Mouse (Mus musculus): Measurements from ENCODE around the gene U2af2. TPM values are rescaled to one million over a fixed set of nuclear protein-coding genes. Genes with fewer than 3 reads are reported as not detected.

U2af2 gene
- polyA plus RNA-seq, 1 experiment from 2014 or later: 155 TPM

DNA sequence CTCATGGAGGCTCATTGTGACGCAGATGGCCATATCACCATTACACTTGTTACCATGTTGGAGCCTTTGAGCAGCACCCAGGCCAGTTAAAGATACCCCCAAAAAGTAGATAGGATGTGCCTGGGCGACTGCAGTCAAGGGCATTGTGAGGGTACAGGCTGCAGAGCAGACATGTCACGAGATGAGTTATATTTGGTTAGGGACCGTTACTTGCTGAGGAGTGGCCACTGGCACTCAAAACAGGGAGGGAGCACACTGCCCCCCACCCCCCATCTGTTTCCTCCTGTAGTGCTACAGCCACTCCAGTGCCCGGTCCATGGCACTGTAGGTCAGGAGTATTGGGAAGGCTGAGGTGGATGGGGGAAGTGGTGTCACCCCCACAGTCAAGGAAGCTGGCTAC lies 36.8 kb downstream of the U2af2 start:
- Histone ChIP-seq H3K4me1 (no peaks in the 10 kb centered on the region), H3K9me3 (no peaks in the 10 kb centered on the region), H3K9ac (no peak overlapping the region), H3K4me2 (no peak overlapping the region), H3K36me3 (peaks cover 56% of the 10 kb centered on the region), H3K27ac (no peak overlapping the region), H3K27me3 (no peaks in the 10 kb centered on the region), H3K4me3 (no peak overlapping the region)
- ATAC-seq (ENCODE audit: insufficient number of reproducible peaks, insufficient read depth, low FRiP score, low TSS enrichment, low read depth): no peak
- WGBS: 93% methylated on average over 5 of the region's 5 CpGs

DNA sequence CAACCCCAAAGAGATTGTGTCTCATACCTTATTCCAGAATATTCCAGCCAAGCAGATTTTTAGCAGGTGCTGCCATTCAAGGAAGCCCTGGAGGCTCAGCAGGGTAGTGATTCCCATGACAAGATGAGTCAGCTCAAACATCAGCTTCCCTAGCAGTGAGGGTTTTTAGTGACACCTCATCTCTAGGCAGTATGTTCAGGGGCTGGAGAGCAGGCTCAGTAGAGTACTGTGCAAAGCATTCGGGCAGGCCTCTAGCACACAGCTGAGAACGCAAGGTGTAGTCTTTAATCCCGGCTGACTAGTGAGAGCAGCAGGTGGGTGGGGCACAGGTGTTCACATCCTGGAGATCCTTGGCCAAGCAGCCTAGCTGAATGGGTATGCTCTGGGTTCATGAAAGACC lies 37.9 kb downstream of the U2af2 start:
- no peak overlapping the region for H3K9ac ChIP-seq
- ATAC-seq (ENCODE audit: insufficient number of reproducible peaks, insufficient read depth, low FRiP score, low TSS enrichment, low read depth): no peak
- 74% methylated on average over 3 of the region's 3 CpGs for WGBS
- H3K27me3 ChIP-seq: no peaks in the 10 kb centered on the region
- peaks cover 45% of the 10 kb centered on the region for H3K36me3 ChIP-seq
- H3K4me2 ChIP-seq: no peak overlapping the region
- H3K27ac ChIP-seq: no peak overlapping the region
- H3K4me3 ChIP-seq: no peak overlapping the region
- H3K4me1 ChIP-seq: no peaks in the 10 kb centered on the region
- H3K9me3 ChIP-seq: no peaks in the 10 kb centered on the region

DNA sequence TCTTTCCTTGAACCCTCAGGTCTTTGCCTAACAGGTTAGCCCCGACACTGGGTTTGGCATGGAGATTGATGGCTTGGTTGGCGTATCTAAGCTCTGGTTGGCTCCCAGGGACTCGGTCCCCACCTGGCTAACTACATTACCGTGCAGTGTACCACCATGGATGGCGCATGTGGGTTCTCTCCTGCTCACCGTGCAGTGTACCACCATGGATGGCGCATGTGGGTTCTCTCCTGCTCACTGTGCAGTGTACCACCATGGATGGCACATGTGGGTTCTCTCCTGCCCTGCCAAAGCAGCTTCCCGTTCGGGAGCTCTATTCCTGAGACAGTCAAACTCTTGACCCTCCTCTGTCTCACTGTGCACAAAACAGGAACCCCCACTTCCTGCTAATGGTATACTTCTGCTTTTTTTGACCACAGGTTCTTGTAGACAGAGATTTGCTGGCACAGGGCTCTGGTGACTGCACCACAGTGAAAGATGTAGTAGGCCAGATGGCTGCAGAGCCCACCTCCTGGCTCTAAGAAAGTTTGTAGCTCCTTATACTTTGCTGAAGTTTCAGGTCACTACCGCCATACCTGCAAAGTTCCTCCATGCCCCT lies 39.2 kb downstream of the U2af2 start:
- ATAC-seq (ENCODE audit: insufficient number of reproducible peaks, insufficient read depth, low FRiP score, low TSS enrichment, low read depth): no peak
- Histone ChIP-seq H3K27me3 (no peaks in the 10 kb centered on the region), H3K4me1 (no peaks in the 10 kb centered on the region), H3K9me3 (no peaks in the 10 kb centered on the region), H3K27ac (no peak overlapping the region), H3K36me3 (peaks cover 32% of the 10 kb centered on the region), H3K4me3 (no peak overlapping the region), H3K4me2 (no peak overlapping the region), H3K9ac (no peak overlapping the region)
- 85% methylated on average over 10 of the region's 10 CpGs for WGBS

DNA sequence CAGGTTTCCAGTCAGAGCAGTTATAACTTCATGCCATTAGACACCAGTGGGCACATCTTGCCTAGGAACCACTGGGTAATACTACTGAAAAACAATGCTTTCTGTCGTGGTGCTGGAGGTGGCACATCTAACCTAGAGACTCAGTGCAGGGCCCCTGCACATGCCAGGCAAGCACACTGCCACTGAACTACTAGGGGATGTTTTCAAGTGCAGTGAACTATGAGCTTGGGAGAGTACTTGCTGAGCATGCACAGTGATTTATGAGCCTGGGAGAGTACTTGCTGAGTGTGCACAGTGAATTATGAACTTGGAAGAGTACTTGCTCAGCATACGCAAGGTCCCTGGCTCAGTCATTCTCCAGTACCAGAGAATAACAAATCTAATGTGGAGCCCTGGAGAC lies 40.6 kb downstream of the U2af2 start:
- H3K36me3 ChIP-seq: peaks cover 18% of the 10 kb centered on the region
- 81% methylated on average over 2 of the region's 2 CpGs for WGBS
- ATAC-seq (ENCODE audit: insufficient number of reproducible peaks, insufficient read depth, low FRiP score, low TSS enrichment, low read depth): no peak
- H3K4me3 ChIP-seq: no peak overlapping the region
- H3K27ac ChIP-seq: no peak overlapping the region
- no peak overlapping the region for H3K4me2 ChIP-seq
- no peaks in the 10 kb centered on the region for H3K9me3 ChIP-seq
- no peaks in the 10 kb centered on the region for H3K27me3 ChIP-seq
- H3K9ac ChIP-seq: no peak overlapping the region
- H3K4me1 ChIP-seq: no peaks in the 10 kb centered on the region

DNA sequence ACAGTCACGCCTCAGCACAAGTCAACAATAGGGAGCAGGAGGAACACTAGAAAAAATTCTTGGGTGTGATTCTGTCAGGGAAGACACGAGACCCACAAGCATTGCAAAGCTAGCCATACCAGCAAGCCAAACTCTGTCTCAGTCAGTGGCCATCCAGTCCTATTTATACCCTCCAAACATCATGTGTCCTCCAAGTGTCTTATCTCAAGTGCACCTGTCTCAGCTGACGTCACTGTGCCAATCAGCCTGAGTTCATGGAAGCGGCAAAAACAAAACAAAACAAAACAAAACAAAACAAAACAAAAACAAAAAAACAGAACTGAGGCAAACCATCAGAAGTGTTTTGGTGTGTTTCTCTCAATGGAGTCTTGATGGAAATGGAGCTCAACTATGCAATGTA lies 46.3 kb downstream of the U2af2 start:
- Histone ChIP-seq H3K9ac (no peak overlapping the region), H3K27ac (no peak overlapping the region), H3K4me3 (no peak overlapping the region), H3K9me3 (no peaks in the 10 kb centered on the region), H3K4me1 (peaks cover 10% of the 10 kb centered on the region), H3K4me2 (no peak overlapping the region), H3K36me3 (no peaks in the 10 kb centered on the region), H3K27me3 (no peaks in the 10 kb centered on the region)
- ATAC-seq (ENCODE audit: insufficient number of reproducible peaks, insufficient read depth, low FRiP score, low TSS enrichment, low read depth): no peak
- WGBS: 86% methylated on average over 4 of the region's 4 CpGs

DNA sequence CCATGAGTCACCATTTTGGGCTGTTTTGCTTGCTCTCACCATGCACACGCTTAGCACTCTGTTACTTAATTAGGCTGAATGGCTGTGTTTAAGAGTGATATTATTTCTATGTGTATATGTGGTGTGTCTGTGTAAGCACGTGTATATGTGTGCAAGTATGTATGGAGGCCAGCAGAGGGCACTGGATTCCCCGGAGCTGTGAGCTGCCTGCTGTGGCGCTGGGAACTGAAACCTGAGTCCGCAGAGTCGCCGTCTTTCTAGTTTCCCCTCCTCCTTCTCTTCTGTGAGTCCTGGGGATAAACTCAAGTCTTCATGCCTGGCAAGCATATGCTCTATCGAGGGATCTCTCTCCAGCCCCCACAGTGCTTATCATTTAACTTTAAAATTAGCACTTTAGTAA lies 47.4 kb downstream of the U2af2 start:
- no peak overlapping the region for H3K27ac ChIP-seq
- H3K27me3 ChIP-seq: no peaks in the 10 kb centered on the region
- H3K4me3 ChIP-seq: no peak overlapping the region
- H3K4me2 ChIP-seq: no peak overlapping the region
- no peak overlapping the region for H3K9ac ChIP-seq
- ATAC-seq (ENCODE audit: insufficient number of reproducible peaks, insufficient read depth, low FRiP score, low TSS enrichment, low read depth): no peak
- H3K9me3 ChIP-seq: no peaks in the 10 kb centered on the region
- 80% methylated on average over 8 of the region's 8 CpGs for WGBS
- H3K4me1 ChIP-seq: peaks cover 13% of the 10 kb centered on the region
- H3K36me3 ChIP-seq: no peaks in the 10 kb centered on the region

DNA sequence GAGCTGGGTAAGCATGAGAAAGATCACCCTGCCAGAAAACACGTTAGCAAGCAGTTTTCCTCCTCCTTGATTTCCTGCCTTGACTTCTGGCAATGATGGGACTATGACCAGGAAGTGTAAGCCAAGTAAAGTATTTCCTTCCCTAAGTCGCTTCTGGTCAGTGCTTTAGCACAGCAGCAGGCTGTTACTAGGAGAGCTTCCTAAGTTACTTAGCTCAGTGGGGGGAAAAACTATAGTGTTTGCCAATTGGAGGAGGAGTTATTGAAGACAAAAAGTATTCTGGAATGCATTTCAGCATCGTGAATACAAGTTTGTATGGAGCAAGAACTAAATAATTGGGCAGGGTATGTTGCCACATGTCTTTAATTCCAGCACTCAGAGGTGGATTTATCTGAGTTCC lies 50.8 kb downstream of the U2af2 start:
- Histone ChIP-seq H3K4me1 (peaks cover 13% of the 10 kb centered on the region), H3K36me3 (no peaks in the 10 kb centered on the region), H3K9me3 (no peaks in the 10 kb centered on the region), H3K27me3 (no peaks in the 10 kb centered on the region), H3K4me2 (no peak overlapping the region), H3K9ac (no peak overlapping the region), H3K27ac (no peak overlapping the region), H3K4me3 (no peak overlapping the region)
- no peak for ATAC-seq (ENCODE audit: insufficient number of reproducible peaks, insufficient read depth, low FRiP score, low TSS enrichment, low read depth)
- 30% methylated on average over 3 of the region's 3 CpGs for WGBS

DNA sequence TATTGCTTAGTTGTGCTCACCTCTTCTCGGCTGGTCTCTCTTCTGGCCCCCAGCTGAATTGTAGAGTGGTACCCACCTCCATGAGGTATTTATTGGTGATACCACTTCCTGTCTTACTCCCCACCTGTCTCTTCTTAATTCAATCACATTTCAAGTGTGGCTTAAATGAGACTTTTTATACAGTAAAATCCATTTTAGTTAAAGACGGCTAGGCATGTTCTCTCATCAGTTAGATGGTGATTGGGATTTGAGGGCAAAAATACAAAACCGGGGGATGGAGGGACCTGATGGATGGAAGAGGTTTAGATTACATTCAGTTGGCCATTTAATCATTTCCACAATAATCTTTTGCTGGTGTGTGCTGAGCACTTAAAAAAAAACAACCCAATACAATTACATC lies 54.9 kb downstream of the U2af2 start, which contains the start of gene Rfpl4:
Gene Rfpl4 (minus strand): TSS at position 101 of the 400 bp plus-strand sequence.
- Histone ChIP-seq H3K4me1 (peaks cover 13% of the 10 kb centered on the region), H3K9ac (no peak within 1 kb of the TSS), H3K36me3 (no peaks in the 10 kb centered on the region), H3K9me3 (no peaks in the 10 kb centered on the region), H3K4me3 (no peak within 1 kb of the TSS), H3K4me2 (no peak within 1 kb of the TSS), H3K27me3 (no peaks in the 10 kb centered on the region), H3K27ac (no peak within 1 kb of the TSS)
- ATAC-seq (ENCODE audit: insufficient number of reproducible peaks, insufficient read depth, low FRiP score, low TSS enrichment, low read depth): no peak
- WGBS: 82% methylated on average over 3 of the region's 3 CpGs

DNA sequence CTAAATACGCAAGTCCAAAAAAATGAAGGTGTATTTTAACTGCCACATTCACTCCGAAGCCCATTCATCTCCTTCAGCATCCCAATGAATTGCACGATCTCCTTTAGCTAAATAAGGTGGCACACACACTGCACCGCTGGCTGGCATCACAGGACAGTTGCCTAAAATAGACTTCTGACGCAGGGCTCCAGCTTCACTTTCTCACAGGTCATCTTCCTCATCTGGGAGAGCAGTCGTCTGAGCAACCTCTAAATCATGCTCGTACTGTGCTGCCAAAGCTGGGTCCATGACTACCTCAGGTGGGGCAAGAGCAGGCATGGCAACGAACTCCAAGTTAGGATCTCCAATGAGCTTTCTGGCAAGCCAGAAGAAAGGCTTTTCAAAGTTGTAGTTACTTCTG lies 63.1 kb downstream of the U2af2 start:
- H3K9ac ChIP-seq: no peak overlapping the region
- H3K4me3 ChIP-seq: no peak overlapping the region
- no peaks in the 10 kb centered on the region for H3K27me3 ChIP-seq
- no peaks in the 10 kb centered on the region for H3K9me3 ChIP-seq
- WGBS: 87% methylated on average over 8 of the region's 8 CpGs
- H3K36me3 ChIP-seq: no peaks in the 10 kb centered on the region
- H3K4me2 ChIP-seq: no peak overlapping the region
- no peak for ATAC-seq (ENCODE audit: insufficient number of reproducible peaks, insufficient read depth, low FRiP score, low TSS enrichment, low read depth)
- H3K27ac ChIP-seq: no peak overlapping the region
- no peaks in the 10 kb centered on the region for H3K4me1 ChIP-seq

DNA sequence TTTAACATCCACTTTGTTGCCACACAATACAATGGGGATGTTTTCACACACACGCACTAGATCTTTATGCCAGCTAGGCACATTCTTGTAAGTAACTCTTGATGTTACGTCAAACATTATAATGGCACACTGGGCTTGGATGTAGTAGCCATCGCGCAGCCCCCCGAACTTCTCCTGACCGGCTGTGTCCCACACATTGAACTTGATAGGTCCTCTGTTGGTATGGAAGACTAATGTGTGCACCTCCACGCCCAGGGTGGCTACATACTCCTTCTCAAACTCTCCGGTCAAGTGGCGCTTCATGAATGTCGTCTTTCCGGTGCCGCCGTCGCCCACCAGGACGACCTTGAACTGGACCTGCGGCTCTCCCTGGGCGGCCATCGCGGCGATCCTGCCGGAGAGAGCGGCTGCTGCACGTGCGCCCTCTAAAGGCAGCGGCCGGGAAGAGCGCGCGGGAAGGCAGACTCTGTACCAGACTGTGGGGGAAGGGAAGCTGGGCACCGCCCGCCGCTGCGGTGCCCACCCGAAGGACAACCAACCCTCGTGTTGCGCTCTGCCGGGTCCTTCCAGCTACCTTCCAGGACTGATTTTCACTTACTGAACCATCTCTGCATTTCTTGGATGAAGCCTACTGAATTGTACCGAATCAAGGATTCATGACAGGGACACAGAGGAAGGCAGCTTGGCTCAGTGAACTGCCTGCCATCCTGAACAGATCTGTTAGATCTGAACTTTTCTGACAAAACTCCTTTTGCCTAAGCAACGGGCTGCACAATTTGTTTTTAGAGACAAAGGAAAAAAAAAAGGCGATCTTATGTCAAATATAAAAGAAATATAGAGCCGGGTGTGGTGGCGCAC lies 63.8 kb downstream of the U2af2 start, which contains the start of gene Rasl2-9:
Gene Rasl2-9 (minus strand): TSS at position 402 of the 858 bp plus-strand sequence.
- 17% methylated on average over 42 of the region's 42 CpGs for WGBS
- H3K4me2 ChIP-seq: peak within 1 kb of the TSS; percentile 62
- peak within 1 kb of the TSS; percentile 36 for H3K4me3 ChIP-seq
- no peaks in the 10 kb centered on the region for H3K9me3 ChIP-seq
- no peaks in the 10 kb centered on the region for H3K36me3 ChIP-seq
- H3K27ac ChIP-seq: no peak within 1 kb of the TSS
- no peaks in the 10 kb centered on the region for H3K4me1 ChIP-seq
- 0 out of 2 replicates have a peak, but pooled peaks have one; percentile 26 for ATAC-seq (ENCODE audit: insufficient number of reproducible peaks, insufficient read depth, low FRiP score, low TSS enrichment, low read depth)
- no peaks in the 10 kb centered on the region for H3K27me3 ChIP-seq
- H3K9ac ChIP-seq: peak within 1 kb of the TSS; percentile 56

All from embryonic facial prominence, embryonic 13.5 days (tissue).